Mouse (Mus musculus) E14TG2a.4 (cell line): ENCODE data around the gene Glb1l3.

ENCODE experiments used
- H3K27me3 ChIP-seq: 2 replicates; pipeline ENCODE4 v1.6.1; 2014; ENCODE audit warnings: low read length, control low read depth; ENCODE audit not compliant: insufficient read depth
- H3K36me3 ChIP-seq: 2 replicates; pipeline ENCODE4 v1.6.1; 2014; ENCODE audit warnings: low read length, control low read depth; ENCODE audit not compliant: insufficient read depth
- H3K4me1 ChIP-seq: replicated peaks from 2 replicates; pipeline ENCODE4 v1.6.1; 2014; ENCODE audit warnings: low read depth, low read length, control low read depth
- H3K4me3 ChIP-seq: replicated peaks from 2 replicates; pipeline ENCODE4 v1.5.1; 2014; ENCODE audit warnings: mild to moderate bottlenecking, low read length
- H3K9me3 ChIP-seq: 2 replicates; pipeline ENCODE4 v1.6.1; 2014; ENCODE audit warnings: low read length, control low read depth
- CTCF ChIP-seq: conservative IDR thresholded peaks from 2 replicates; pipeline ENCODE4 v1.5.1; 2014; ENCODE audit warnings: low read length
- NANOG ChIP-seq: IDR thresholded peaks from 2 replicates; pipeline ENCODE4 v1.6.1; 2014; ENCODE audit warnings: borderline replicate concordance, low read length, mixed read lengths
- POU5F1 ChIP-seq: IDR thresholded peaks from 2 replicates; pipeline ENCODE4 v1.6.1; 2014; ENCODE audit warnings: low read length, borderline replicate concordance

Glb1l3 gene

DNA sequence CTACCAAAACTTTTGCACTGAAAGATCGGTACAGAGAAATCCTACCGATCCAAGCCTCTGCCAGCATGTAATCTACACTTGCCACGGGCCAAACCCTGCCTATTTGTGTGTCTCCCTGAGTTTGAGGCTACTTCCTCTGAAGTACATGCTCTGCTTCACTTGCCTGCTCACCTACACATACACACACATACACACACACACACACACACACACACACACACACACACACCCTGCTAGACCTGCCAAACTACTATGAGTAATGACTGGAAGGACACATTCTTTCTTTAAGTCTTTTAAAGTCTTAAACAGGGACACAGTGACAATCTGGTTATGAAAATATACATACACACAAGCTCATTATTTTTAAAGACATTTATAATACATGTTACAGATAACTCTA lies 62.5 kb downstream of the Glb1l3 start:
- H3K4me1 ChIP-seq, result no peaks in the 10 kb centered on the region
- H3K9me3 ChIP-seq, result no peaks in the 10 kb centered on the region; the same call in 1 of the 2 replicates
- no peaks in the 10 kb centered on the region for H3K27me3 ChIP-seq
- no peak overlapping the region for H3K4me3 ChIP-seq
- TF ChIP-seq NANOG (no peak), POU5F1 (no peak), CTCF (no peak)
- no peaks in the 10 kb centered on the region for H3K36me3 ChIP-seq

- no peaks in the 10 kb centered on the region for H3K27me3 ChIP-seq
- no peaks in the 10 kb centered on the region for H3K4me1 ChIP-seq
- H3K4me3 ChIP-seq, result no peak overlapping the region
- no peaks in the 10 kb centered on the region for H3K9me3 ChIP-seq
- H3K36me3 ChIP-seq, result no peaks in the 10 kb centered on the region
- no peak for TF ChIP-seq POU5F1
- TF ChIP-seq NANOG, result no peak
- no peak for TF ChIP-seq CTCF
Observed at GRCm38 (mm10) chr9:26792829-26793228, 67.9 kb downstream of the Glb1l3 start.

- TF ChIP-seq NANOG (no peak), CTCF (no peak), POU5F1 (no peak)
- Histone ChIP-seq H3K36me3 (no peaks in the 10 kb centered on the region), H3K4me1 (no peaks in the 10 kb centered on the region), H3K27me3 (no peaks in the 10 kb centered on the region), H3K4me3 (no peak overlapping the region), H3K9me3 (peaks cover 5% of the 10 kb centered on the region; the same call in 1 of the 2 replicates)
Observed at GRCm38 (mm10) chr9:26783414-26783975, 77.2 kb downstream of the Glb1l3 start.

DNA sequence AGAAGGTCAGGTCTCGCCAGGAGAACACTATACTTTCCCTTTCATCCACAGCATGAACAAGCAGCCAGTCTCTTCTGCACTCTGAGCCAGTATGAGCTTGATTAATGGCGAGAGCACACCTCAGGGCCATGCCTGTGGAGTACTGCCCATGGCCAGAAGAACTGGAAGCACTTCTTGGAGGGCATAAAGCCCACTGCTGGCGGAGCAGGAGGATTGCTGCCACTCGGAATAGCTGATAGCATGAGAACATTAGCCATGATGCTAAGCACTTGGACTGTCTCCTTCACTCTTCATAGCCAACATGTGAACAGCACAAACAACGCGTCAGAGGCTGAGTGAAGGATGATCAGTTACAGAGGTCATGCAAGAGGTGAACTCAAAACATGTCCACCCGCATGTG lies 82.3 kb downstream of the Glb1l3 start:
- H3K27me3 ChIP-seq, result no peaks in the 10 kb centered on the region
- no peaks in the 10 kb centered on the region for H3K36me3 ChIP-seq
- H3K9me3 ChIP-seq, result peaks cover 1% of the 10 kb centered on the region; the same call in 1 of the 2 replicates
- H3K4me1 ChIP-seq, result peaks cover 8% of the 10 kb centered on the region; the same call in 1 of the 2 replicates
- TF ChIP-seq NANOG (no peak), POU5F1 (no peak), CTCF (no peak)
- H3K4me3 ChIP-seq, result no peak overlapping the region

- Histone ChIP-seq H3K27me3 (no peaks in the 10 kb centered on the region), H3K36me3 (no peaks in the 10 kb centered on the region), H3K9me3 (no peaks in the 10 kb centered on the region), H3K4me3 (no peak overlapping the region), H3K4me1 (peaks cover 8% of the 10 kb centered on the region; the same call in 1 of the 2 replicates)
- TF ChIP-seq CTCF (peak; percentile 68), NANOG (no peak)
Observed at GRCm38 (mm10) chr9:26776122-26776902, 84.4 kb downstream of the Glb1l3 start.

DNA sequence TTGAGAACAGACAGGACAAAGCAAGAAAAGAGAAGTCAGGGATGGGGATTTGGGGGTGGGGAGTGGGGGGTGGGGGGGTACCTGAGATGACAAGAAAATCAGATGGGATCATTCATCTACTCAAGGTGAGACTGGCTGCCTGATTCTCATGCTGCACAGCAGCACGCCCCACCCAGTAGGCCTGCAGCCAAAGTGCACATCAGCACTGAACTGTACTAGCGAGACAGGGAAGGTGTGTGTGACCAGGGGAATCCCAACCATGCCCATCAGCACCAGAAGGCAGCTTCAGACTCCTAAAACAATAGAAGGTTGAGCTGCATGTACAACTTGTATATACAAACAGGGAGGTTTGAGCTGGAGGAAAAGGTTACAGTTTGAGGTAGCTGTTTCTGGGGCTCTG lies 85.0 kb downstream of the Glb1l3 start:
- no peak for TF ChIP-seq NANOG
- no peak for TF ChIP-seq CTCF
- no peak for TF ChIP-seq POU5F1
- Histone ChIP-seq H3K27me3 (no peaks in the 10 kb centered on the region), H3K36me3 (no peaks in the 10 kb centered on the region), H3K4me3 (no peak overlapping the region), H3K9me3 (no peaks in the 10 kb centered on the region), H3K4me1 (peaks cover 8% of the 10 kb centered on the region; the same call in 1 of the 2 replicates)

GRCm38 (mm10) chr9:26768181-26768580 lies 92.5 kb downstream of the Glb1l3 start:
- Histone ChIP-seq H3K36me3 (no peaks in the 10 kb centered on the region), H3K4me1 (no peaks in the 10 kb centered on the region), H3K4me3 (no peak overlapping the region), H3K9me3 (no peaks in the 10 kb centered on the region; the same call in 1 of the 2 replicates), H3K27me3 (no peaks in the 10 kb centered on the region)
- TF ChIP-seq CTCF (no peak), POU5F1 (no peak), NANOG (no peak)
